Mouse (Mus musculus): Measurements from ENCODE around the gene Rpl28. TPM values are rescaled to one million over a fixed set of nuclear protein-coding genes. Genes with fewer than 3 reads are reported as not detected.

Rpl28 gene
- polyA plus RNA-seq, 1 experiment from 2014 or later: 345 TPM

DNA sequence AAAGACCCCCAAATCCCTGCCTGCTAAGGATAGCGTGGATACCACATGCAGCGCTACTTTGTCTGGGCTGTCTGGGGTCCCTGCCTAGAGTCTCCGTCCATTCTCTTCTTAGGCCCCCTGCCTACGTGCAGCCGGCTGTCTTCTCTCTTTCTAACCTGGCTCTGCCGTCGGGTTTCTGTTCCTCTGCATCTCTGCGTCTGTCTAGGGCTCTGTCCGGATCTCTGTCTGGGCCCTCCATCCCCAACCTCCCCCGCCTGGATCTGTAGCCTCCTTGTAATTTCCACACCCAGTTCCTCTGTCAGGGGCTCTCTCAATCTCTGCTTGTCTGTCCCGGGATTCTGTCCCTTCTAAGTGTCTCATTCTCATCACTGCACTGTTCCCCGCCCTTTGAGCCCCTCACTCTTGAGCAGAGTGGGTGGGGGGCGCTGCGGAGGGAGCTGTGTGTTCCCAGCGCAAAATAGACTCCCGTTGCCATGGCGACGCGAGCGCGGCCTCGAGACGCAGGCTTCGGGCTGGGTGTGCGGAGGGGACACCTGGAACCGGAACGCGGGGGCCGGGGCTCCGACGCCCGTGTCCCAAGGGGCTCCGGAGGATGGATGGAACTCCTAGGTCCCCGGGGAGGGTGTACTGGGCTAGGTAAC lies 51.0 kb downstream of the Rpl28 start:
- 2% methylated on average over 34 of the region's 34 CpGs for WGBS
- no peaks in the 10 kb centered on the region for H3K9me3 ChIP-seq (ENCODE audit: control insufficient read depth, low read length)
- no peaks in the 10 kb centered on the region for H3K36me3 ChIP-seq (ENCODE audit: control insufficient read depth, insufficient read depth, low read length)
- no peak overlapping the region for H3K27ac ChIP-seq (ENCODE audit: low read length)
- H3K9ac ChIP-seq (ENCODE audit: low read depth, low read length): no peak overlapping the region; the same call in 1 of the 2 replicates
- peak overlapping the region; percentile 44 for H3K4me3 ChIP-seq (ENCODE audit: low read length)
- no peak for ATAC-seq
- peaks cover 19% of the 10 kb centered on the region for H3K4me1 ChIP-seq (ENCODE audit: control insufficient read depth, insufficient read depth, low read length)
- H3K27me3 ChIP-seq (replicated peaks; ENCODE audit: control insufficient read depth, insufficient read depth, low read length): peaks cover 38% of the 10 kb centered on the region
- peak overlapping the region; percentile 85 for H3K4me2 ChIP-seq (ENCODE audit: low read depth, low read length)

DNA sequence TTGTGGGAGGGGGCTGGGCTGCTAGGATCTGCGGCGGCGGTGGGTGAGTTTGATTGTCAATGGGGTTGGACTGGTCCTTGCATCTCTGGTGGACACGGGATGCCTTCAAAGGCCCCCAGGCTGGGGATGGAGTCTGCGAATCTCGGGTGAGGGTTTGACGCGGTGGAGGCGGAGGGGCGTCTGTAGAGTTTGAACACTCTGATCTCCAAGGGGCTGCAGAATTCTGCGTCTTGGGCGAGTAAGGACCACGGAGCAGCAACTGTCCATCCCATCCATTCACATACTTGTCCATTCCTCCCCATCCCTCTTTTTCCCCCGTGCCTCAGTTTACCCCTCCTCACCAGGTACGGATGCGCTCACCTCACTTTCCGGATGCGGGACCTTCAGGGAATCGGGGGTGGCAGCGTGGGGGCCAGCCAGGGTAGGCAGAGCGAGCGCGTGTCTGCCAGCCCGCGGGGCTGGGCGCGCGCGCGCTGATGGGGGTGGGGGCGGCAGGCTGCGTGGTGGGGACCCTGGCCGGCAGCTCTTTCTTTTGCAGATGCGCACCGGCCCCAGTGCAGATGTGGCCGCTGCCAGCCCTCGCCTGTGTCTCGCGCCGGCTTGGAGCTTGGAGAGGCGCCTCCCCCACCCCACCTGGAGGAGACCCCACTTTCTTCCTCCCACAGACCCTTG lies 51.7 kb downstream of the Rpl28 start, which contains the start of gene Shisa7:
TSS of gene Shisa7 (minus strand) at position 452 of the 672 bp plus-strand sequence.
- Histone ChIP-seq H3K4me1 (ENCODE audit: control insufficient read depth, insufficient read depth, low read length) (peaks cover 19% of the 10 kb centered on the region), H3K4me2 (ENCODE audit: low read depth, low read length) (peak within 1 kb of the TSS; percentile 85), H3K36me3 (ENCODE audit: control insufficient read depth, insufficient read depth, low read length) (no peaks in the 10 kb centered on the region), H3K27ac (ENCODE audit: low read length) (no peak within 1 kb of the TSS), H3K27me3 (replicated peaks; ENCODE audit: control insufficient read depth, insufficient read depth, low read length) (peaks cover 38% of the 10 kb centered on the region), H3K9ac (ENCODE audit: low read depth, low read length) (peak within 1 kb of the TSS; percentile 50), H3K9me3 (ENCODE audit: control insufficient read depth, low read length) (no peaks in the 10 kb centered on the region), H3K4me3 (ENCODE audit: low read length) (peak within 1 kb of the TSS; percentile 44)
- under 1% methylated on average over 41 of the region's 41 CpGs for whole genome bisulfite sequencing
- peak; percentile 71 for ATAC-seq

Other genes with a start within 250 kb of the Rpl28 start
- 5.9 and 6.8 TPM in 2 replicates for gene Syt5, start 245.3 kb upstream of the Rpl28 start, polyA plus RNA-seq (2015; fragmentation: Nextera tagmentation; extraction: Ambion mirVana)
- gene Ptprh, start 188.8 kb upstream of the Rpl28 start, polyA plus RNA-seq (2015; fragmentation: Nextera tagmentation; extraction: Ambion mirVana): 3.0 and 4.7 TPM in 2 replicates
- gene Tmem86b, start 161.5 kb upstream of the Rpl28 start, polyA plus RNA-seq (2015; fragmentation: Nextera tagmentation; extraction: Ambion mirVana): 16.3 and 23.2 TPM in 2 replicates
- 2.6 and 2.9 TPM in 2 replicates for gene Ppp6r1, start 133.9 kb upstream of the Rpl28 start, polyA plus RNA-seq (2015; fragmentation: Nextera tagmentation; extraction: Ambion mirVana)
- 84.9 and 95.4 TPM in 2 replicates for gene Hspbp1, start 107.8 kb upstream of the Rpl28 start, polyA plus RNA-seq (2015; fragmentation: Nextera tagmentation; extraction: Ambion mirVana)
- gene Brsk1, start 102.3 kb upstream of the Rpl28 start, polyA plus RNA-seq (2015; fragmentation: Nextera tagmentation; extraction: Ambion mirVana): 0.86 and 1.4 TPM in 2 replicates
- 4.4 and 5.4 TPM in 2 replicates for gene Tmem150b, start 67.6 kb upstream of the Rpl28 start, polyA plus RNA-seq (2015; fragmentation: Nextera tagmentation; extraction: Ambion mirVana)
- gene Kmt5c, start 52.8 kb upstream of the Rpl28 start, polyA plus RNA-seq (2015; fragmentation: Nextera tagmentation; extraction: Ambion mirVana): 66.7 and 76.0 TPM in 2 replicates
- gene Cox6b2, start 39.8 kb upstream of the Rpl28 start, polyA plus RNA-seq (2015; fragmentation: Nextera tagmentation; extraction: Ambion mirVana): 38.1 and 50.6 TPM in 2 replicates
- gene Fam71e2, start 21.6 kb upstream of the Rpl28 start, polyA plus RNA-seq (2015; fragmentation: Nextera tagmentation; extraction: Ambion mirVana): not detected in 2 replicates
- gene Il11, start 10.0 kb upstream of the Rpl28 start, polyA plus RNA-seq (2015; fragmentation: Nextera tagmentation; extraction: Ambion mirVana): 0.09 TPM in 1 of 2 replicates, not detected in the other
- 0.75 and 1.0 TPM in 2 replicates for gene Tmem190, start 9.9 kb upstream of the Rpl28 start, polyA plus RNA-seq (2015; fragmentation: Nextera tagmentation; extraction: Ambion mirVana)
- 32.8 and 35.9 TPM in 2 replicates for gene Tmem238, start 3.2 kb upstream of the Rpl28 start, polyA plus RNA-seq (2015; fragmentation: Nextera tagmentation; extraction: Ambion mirVana)
- 238 and 256 TPM in 2 replicates for gene Ube2s, start 19.7 kb downstream of the Rpl28 start, polyA plus RNA-seq (2015; fragmentation: Nextera tagmentation; extraction: Ambion mirVana)
- gene Shisa7, start 51.8 kb downstream of the Rpl28 start, polyA plus RNA-seq (2015; fragmentation: Nextera tagmentation; extraction: Ambion mirVana): 0.12 and 0.15 TPM in 2 replicates
- gene Isoc2b, start 77.4 kb downstream of the Rpl28 start, polyA plus RNA-seq (2015; fragmentation: Nextera tagmentation; extraction: Ambion mirVana): 17.8 and 22.9 TPM in 2 replicates
- 1.4 TPM in 2 replicates for gene Isoc2a, start 84.3 kb downstream of the Rpl28 start, polyA plus RNA-seq (2015; fragmentation: Nextera tagmentation; extraction: Ambion mirVana)
- not detected in 2 replicates for gene Gm36210, start 113.6 kb downstream of the Rpl28 start, polyA plus RNA-seq (2015; fragmentation: Nextera tagmentation; extraction: Ambion mirVana)
- 2.7 TPM in 2 replicates for gene Zfp628, start 122.3 kb downstream of the Rpl28 start, polyA plus RNA-seq (2015; fragmentation: Nextera tagmentation; extraction: Ambion mirVana)
- 3.1 and 3.6 TPM in 2 replicates for gene Nat14, start 129.2 kb downstream of the Rpl28 start, polyA plus RNA-seq (2015; fragmentation: Nextera tagmentation; extraction: Ambion mirVana)
- gene Ssc5d, start 132.9 kb downstream of the Rpl28 start, polyA plus RNA-seq (2015; fragmentation: Nextera tagmentation; extraction: Ambion mirVana): 3.6 and 3.7 TPM in 2 replicates
- gene Sbk2, start 171.5 kb downstream of the Rpl28 start, polyA plus RNA-seq (2015; fragmentation: Nextera tagmentation; extraction: Ambion mirVana): 0.56 and 0.58 TPM in 2 replicates
- gene Sbk3, start 178.3 kb downstream of the Rpl28 start, polyA plus RNA-seq (2015; fragmentation: Nextera tagmentation; extraction: Ambion mirVana): not detected in 2 replicates
- gene Zfp579, start 203.3 kb downstream of the Rpl28 start, polyA plus RNA-seq (2015; fragmentation: Nextera tagmentation; extraction: Ambion mirVana): 20.3 and 21.7 TPM in 2 replicates
- gene Zfp524, start 221.5 kb downstream of the Rpl28 start, polyA plus RNA-seq (2015; fragmentation: Nextera tagmentation; extraction: Ambion mirVana): 24.3 and 27.3 TPM in 2 replicates
- 25.4 and 27.1 TPM in 2 replicates for gene Fiz1, start 221.8 kb downstream of the Rpl28 start, polyA plus RNA-seq (2015; fragmentation: Nextera tagmentation; extraction: Ambion mirVana)
- gene Gm44973, start 222.6 kb downstream of the Rpl28 start, polyA plus RNA-seq (2015; fragmentation: Nextera tagmentation; extraction: Ambion mirVana): 3.6 and 4.7 TPM in 2 replicates
- 3.5 and 4.0 TPM in 2 replicates for gene Zfp865, start 227.5 kb downstream of the Rpl28 start, polyA plus RNA-seq (2015; fragmentation: Nextera tagmentation; extraction: Ambion mirVana)
- 10.1 and 13.7 TPM in 2 replicates for gene Ccdc106, start 227.7 kb downstream of the Rpl28 start, polyA plus RNA-seq (2015; fragmentation: Nextera tagmentation; extraction: Ambion mirVana)
- not detected in 2 replicates for gene 4632433K11Rik, start 241.2 kb downstream of the Rpl28 start, polyA plus RNA-seq (2015; fragmentation: Nextera tagmentation; extraction: Ambion mirVana)
- gene Zfp784, start 245.6 kb downstream of the Rpl28 start, polyA plus RNA-seq (2015; fragmentation: Nextera tagmentation; extraction: Ambion mirVana): 7.9 and 8.0 TPM in 2 replicates

Data from intestine, embryonic 16.5 days (tissue).